Mouse (Mus musculus) CD4-positive helper T cell, adult 2 months (primary cell): ENCODE measurements around the gene Arhgap10.

ENCODE experiments used
- DNase-seq: peaks from one replicate; pipeline ENCODE4 v3.0.0-alpha.2; 2012; ENCODE audit warnings: low read depth, missing footprints, low spot score

The Arhgap10 gene

DNA sequence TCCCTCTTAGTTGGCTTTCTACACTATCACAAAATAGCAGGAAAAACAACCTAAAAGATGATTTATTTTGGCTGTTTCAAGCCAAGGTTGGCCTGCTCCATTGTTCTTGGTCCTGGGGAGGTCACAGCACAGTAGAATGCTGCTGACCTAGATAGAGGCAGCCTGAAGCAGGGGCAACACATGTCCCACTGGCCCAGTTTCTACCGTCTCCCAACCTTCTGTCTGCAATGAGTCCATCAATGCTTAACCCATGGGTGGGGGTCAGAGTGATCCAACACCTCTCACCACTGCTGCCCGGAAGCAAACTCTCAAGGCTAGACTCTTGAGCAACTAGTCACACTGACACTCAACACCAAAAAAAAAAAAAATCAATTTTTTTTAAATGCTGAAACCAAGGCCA is 31.0 kb downstream of the Arhgap10 start:
- DNase-seq, result no peak

DNA sequence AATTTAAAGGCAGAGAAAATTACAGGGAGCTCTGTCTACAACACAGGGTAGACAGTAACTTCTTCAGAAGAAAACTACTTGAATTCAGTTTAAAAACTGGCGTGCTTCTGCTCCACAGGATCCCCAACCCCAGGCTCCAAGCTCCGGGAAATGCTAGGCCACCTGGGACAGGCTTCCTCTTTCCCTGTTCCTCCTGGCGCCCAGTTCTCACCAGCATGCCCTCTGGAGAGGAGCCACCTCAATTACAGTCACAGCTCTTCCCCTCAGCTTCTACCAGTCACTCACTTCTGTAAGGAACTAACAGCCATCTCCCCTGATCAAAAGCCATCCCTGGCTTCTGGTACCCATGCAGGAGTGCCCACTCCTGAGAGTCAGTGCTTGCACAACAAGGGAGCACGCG is 32.9 kb downstream of the Arhgap10 start:
- DNase-seq, result no peak

DNA sequence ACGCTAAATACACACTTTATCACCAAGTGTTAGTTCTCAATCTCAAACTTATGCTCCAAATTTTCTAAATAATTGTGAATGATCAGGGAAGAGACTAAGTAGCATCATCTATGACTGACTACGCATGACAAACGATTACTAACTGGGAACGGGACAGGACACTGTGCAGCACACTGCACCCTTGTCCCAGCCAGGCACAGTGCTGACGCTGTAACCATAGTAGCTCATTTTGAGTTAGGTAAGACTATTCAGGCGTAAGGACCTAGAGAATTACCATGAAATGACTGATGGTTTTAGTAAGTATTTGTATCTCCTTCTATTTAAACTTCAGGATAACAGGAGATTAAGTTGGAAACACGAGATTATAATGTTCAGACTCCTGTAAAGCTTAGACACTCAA is 33.5 kb downstream of the Arhgap10 start:
- DNase-seq, result no peak

DNA sequence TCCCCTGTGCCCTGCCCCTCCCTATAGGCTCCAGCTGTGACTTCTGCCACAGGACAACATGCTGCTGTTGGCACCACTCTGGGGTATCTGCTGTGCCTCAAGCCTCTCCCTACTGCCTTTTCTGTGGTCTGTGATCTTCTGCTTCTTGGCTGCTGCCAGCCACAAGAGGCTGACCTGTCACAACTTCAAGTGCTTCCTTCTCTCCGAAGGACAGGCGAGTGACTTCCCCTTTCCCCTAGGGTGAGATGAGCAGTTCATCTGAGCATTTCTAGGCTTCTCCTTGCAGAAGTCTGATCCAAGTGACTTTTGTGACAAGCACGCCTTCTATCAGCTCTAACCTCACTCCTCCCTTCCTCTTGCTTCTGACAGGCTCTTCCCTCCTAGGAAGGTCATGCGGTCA is 34.1 kb downstream of the Arhgap10 start:
- DNase-seq, result no peak

DNA sequence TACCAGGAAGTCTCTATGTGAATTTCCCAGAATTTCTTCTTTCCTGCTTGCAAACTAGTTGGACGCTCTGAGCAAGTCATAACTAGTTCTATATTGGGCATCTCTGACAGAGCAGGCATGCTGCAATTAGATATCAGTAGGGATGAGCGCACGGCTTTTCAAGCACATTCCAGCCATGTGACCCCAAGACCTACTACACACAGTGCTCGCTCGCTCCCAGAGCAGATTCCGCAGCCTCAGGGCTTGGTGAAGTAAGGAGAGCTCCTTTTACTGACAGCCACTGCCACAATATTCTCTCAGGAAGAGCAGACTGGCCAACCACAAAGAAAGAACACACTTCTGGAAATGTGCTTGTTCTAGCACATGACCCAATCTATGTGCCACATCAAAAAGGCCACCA is 36.0 kb downstream of the Arhgap10 start:
- DNase-seq, result no peak

DNA sequence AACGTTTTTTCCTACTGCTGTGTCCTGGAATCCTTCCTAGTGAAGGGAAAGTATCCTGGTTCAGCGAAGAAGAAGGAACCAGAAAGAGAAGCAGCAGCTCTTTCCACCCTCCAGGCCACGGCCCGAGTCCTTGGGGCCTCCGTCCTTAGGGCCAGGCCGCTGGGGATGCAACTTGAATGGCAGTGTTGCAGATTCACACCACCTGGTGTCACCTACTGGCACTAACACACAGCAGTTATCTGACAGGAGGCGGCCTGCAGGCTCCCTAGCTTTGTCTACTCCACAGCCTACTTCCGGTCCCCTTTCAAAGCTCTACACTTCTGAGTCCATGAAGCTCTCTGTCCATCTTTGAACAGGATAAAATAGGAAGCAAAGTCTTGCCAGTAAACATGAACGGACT is 37.8 kb downstream of the Arhgap10 start:
- DNase-seq, result no peak

DNA sequence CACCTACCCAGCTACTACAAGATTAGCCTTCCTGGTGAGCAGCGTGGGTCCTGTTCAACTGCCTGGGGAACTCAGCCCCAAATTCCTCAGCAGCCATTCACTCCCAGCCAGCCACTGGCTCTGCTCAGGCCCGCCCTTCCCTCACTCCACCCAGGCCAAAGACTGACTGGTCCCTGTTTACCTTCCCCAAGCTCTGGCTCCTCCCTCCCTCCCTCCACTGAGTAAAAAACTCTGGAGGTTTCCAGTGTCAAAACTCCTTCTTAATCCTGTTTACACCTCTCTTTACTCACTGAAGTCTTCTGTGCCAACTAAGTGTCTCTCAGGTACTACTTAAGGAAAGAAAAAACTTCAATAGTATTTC is 38.9 kb downstream of the Arhgap10 start:
- DNase-seq, result no peak

DNA sequence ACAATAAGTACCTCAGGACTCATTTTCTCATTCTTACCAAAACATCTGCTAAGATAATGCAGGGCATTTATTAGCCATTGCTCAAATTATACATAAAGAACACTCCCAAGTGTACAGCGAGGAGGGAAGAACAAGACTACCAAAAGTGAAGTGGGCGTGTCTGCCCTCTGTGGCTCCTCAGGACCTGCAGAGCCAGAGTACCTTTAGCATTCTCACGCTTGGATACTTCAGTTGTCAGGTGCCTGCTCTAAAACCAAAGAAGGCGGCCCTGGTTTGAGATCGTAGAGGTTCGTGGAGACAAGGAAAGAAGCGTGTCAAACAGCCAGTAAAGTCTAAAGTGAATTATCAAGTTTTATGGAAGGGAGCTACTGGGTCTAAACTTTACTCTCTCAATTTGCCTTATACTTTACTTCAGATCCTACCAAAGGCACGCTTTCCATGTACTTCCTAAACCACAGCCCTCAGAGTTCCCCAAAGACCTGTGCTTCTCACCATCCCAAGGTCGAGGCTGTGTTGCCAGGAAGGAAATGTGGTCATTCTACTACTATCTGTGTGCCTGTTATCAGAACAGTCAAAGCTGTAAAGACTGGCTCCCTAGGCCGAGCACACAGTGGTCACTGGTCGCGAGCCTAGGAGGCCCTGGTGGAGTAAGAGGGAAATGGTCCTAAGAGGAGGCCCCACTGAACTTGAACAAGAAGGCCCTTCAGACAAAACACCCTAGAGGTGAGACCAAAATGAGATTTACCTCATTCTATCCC is 39.4 kb downstream of the Arhgap10 start:
- no peak for DNase-seq

DNA sequence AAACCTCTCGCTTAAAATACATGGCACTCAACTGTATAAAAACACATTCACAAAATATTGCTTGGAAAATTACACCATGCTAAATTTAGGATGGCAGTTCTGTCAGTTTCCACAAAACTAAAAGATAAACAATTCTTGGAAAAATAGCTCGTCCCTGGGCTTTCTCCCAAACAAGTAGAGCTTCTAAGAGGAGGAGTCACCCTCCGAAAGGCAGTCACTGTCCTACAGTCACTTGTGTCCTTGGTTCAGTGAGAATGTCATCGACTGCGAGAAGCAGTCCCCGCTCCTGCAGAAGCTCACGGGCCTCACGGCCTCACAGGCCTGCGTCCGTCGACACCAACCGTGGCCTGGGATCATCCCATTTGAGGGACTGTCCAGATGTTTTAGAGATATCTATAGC is 40.1 kb downstream of the Arhgap10 start:
- DNase-seq, result no peak

DNA sequence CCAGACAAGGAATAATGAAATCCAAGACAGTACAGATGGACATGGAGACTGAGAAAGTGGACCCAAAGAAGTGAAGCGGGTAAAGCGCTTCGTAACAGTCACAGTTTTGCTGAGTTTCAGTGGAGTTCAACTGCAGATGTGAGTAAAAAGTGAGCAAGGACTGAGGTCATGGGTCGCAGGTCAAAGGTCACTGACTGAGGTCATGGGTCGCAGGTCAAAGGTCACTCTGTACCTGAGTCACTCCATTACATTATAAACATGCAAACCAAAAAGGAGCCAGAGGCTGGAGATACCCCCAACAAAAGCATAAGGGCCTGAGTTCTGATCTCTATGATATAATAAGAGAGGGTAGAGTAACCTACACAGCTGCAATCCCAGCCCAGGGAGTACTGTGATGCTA is 43.1 kb downstream of the Arhgap10 start:
- DNase-seq, result no peak

DNA sequence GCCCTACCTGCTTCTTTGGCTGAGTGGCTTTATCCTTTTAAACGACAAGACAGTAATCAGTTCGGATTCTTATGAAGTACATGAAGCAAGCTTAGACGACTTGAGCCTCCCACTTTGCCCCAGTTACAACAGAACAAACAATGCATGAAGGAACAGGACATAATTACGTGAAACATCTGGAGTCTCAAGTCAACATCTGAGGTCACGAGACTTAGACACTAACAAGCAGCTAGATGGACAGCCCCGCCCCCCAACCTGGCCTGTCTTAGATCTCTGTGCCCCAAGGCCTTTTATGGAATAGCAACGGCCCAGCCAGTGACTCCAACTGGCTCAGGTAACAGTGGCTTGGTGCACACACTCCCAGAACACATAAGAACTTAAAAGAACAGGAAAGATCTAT is 44.0 kb downstream of the Arhgap10 start:
- DNase-seq, result no peak

DNA sequence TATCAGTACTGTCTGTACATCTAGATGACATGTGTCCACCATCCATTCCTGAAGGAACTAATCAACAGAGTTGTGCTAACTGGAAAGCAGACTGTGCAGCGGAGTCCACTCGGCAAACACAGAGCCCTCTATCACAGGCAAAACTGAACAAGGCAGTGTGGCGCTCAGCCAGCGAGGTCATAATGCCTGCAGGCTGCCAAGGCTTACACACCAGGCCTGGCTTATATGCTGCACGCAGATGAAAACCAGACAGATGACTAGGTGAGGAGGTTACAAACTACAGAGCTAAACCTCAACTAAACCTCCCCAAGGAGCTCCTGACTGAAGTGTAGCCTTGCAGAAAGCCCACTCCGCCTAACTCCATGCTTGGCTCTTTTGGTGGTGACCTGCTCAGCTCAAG is 44.4 kb downstream of the Arhgap10 start:
- no peak for DNase-seq

DNA sequence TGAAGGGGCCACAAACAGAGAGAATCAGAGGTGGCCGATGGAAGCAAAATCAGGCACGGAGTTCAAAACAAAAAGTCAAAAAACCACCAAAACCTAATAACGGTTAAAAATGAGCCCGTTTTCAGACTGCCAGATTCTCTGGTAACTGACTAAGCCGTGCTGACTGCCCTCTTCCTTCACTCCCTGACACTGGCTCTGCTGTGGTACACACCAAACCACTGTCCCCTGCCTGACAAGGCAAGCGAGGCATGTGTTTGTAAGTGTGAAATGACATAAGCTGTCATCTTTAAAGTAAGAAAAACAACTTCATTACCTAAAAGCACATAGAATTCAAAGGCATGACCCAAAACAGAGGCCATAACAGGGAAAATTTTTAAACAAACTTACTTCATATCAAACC is 56.4 kb downstream of the Arhgap10 start:
- DNase-seq, result no peak

DNA sequence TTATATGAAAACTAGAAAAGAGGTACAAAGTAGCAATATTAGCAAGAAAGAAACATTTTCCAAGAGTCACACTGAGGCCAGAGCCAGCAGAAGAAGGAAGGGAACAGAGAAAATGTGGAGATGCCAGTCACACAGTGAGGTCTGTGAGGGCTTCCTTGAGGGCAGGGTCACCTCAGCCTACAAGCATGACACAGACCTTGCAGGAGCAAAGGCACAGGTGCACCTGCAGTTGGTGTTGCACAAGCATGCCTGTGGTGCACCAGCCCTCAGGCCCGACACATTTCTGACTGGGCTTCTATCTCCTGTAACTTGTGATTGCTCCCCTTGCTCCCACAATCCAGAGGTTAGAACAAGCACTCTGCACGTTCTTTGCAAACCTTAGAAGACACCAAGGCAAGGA is 57.4 kb downstream of the Arhgap10 start:
- no peak for DNase-seq

DNA sequence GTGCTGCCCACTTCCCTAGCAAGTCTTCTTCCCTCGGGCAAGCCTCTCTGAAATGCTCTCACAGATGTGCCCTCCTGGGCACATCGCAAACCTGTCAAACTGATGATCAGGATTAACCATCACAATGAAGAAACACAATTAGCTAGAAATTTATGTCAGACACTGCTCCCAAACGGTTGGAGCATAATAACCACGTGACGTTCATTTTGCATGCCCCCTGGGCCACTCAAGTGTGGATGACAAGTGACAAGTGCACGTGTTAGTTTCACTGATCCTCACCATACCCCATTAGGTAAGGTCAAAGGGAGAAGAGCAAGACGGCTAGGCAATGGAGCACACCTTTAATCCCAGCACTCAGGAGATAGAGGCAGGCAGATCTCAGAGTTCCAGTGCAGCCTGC is 58.1 kb downstream of the Arhgap10 start:
- no peak for DNase-seq

DNA sequence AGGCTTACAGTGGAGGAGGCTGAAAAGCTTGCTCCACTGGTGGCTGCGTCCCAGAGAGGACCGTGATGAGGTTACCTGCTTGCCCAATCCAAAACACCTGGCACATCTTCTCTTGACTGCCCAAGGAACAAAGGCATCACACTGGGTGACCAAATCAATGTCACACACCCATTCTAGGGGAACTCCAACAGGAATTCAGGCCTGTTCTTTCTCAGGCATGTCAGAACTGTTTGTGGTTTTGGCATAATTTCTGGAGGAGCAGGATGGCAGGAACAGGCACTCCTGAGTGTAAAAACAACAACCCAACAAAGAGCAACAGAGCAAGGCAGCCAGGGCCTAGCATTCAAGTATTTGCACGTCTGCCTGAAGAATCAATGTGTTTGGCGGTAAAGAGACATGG is 59.2 kb downstream of the Arhgap10 start:
- no peak for DNase-seq

DNA sequence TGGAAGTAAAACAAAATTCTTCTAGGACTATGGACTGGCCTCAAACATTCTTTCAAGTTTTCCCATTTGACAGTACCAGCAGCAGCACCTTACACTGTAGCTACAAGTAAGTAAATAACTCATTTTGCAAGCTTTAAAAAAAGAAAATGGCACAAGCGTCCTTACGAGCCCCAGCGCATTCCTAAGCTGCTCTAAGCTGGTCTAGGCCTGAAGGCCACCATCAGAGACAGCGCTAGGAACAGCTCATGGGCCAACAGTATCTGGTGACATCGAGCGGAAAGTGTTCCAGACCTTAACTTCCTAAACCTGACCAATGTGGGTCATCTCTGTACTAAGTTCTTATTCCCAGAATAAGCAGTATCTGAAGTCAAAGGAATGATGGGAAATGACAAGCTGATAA is 61.5 kb downstream of the Arhgap10 start:
- no peak for DNase-seq

DNA sequence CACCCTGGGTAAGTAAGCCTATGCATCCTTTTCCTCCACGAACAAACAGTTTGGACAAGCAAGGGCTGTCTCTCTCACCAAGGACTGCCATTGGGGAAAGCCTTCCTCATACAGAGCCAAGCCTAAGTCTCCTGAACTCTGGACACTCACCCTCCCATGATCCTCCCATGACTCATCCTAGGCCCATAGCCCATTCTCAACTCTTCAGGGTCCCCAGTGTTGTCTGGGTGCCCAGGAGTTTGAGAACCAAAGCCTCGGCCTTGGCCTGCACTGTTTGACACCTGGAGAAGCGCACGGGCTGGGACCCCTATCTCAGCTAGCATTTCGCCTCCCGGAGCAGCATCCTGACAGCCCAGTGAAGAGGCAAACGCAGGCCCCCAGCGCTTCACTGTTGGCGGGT is 63.9 kb downstream of the Arhgap10 start:
- DNase-seq, result no peak

DNA sequence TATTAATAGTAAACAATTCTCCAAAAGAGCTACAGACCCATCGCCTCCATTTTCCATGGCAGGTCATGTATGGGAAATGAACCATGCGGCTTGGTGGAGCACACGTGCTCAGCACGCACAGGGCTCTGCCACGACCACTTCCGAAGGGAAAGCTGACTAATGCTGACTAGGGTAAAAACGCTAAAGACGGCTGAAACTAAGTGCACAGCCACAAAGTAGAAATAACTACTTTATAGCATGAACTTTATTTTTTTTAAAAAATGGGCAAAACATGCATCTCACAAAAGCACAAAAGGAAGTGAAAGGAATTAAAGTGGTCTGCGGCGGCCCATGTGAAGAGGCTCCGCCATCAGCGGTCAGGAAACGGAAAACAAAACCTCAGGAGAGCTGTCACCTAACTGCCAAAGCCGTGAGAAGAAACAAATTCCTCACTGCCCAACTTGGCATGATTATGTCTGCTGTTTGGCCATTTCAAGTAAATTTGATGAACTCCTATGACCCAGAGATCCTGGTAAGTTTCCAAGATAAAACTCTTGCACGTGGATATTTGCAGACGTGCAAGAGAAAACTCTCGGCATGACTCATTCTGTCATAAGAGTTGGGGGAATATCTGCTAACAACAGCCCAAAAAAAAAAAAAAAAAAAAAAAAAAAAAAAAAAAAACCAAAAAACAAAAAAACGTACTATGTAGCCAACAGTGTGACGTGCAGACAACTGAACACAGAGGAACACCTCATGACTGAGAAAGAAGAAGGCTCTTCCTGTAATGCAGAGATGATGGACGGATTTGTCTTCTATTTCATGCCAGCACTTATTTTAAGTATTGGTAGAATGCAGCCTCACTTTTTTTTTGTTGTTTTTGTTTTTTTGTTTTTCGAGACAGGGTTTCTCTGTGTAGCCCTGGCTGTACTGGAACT is 66.0 kb downstream of the Arhgap10 start:
- DNase-seq, result peak; percentile 87

DNA sequence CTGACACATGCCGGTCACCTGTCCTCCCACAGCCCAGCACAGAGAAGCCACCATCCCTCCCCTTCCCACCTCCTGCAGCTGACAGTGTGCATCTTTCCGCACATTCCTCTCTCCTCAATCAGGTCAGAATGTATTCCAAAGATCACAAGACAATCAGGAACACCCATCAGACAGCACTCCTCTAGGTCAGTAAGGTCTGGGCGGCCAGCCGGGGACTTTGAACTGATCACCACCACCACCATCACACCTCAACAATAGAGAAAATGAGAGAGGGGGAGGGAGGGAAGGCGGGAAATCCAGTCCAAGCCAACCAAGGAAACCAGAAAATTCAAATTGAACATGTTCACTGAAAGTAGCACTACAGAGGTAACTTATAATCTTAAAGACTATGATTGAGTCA is 66.7 kb downstream of the Arhgap10 start:
- no peak for DNase-seq

DNA sequence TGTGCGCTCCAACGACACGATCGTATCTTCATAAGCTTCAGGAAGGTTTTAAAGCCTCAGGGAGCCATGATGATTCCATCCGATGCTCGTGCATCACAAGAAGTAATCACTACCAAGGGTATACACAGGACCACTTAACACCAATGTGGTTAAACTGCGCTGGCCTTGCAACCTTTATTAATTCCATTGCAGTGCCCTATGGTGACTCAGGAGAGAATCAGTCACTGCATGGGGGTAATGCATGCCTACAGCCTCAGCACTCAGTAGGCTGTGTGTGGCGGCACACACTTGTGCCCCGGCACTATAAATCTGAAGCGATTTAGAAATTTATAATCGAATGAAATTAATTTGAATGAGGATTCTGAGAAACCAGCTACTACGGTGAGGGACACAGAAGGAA is 71.5 kb downstream of the Arhgap10 start:
- DNase-seq, result no peak

DNA sequence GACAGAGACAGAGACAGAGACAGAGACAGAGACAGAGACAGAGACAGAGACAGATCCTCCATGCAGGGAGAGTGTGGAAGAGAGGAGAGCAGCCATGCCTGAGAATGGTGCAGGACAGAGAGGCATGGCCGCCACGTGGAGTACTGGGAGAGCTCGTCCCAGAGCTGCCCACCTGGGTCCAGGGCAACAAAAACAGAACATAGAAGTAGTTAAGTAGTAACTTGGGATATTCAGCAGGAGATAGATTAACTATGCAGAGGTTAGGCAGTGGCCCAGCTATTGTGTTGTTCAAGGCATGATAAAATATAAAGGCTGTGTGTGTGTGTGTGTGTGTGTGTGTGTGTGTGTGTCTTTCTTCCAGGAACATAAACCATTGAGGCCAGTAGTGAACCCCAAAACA is 72.1 kb downstream of the Arhgap10 start:
- DNase-seq, result no peak

DNA sequence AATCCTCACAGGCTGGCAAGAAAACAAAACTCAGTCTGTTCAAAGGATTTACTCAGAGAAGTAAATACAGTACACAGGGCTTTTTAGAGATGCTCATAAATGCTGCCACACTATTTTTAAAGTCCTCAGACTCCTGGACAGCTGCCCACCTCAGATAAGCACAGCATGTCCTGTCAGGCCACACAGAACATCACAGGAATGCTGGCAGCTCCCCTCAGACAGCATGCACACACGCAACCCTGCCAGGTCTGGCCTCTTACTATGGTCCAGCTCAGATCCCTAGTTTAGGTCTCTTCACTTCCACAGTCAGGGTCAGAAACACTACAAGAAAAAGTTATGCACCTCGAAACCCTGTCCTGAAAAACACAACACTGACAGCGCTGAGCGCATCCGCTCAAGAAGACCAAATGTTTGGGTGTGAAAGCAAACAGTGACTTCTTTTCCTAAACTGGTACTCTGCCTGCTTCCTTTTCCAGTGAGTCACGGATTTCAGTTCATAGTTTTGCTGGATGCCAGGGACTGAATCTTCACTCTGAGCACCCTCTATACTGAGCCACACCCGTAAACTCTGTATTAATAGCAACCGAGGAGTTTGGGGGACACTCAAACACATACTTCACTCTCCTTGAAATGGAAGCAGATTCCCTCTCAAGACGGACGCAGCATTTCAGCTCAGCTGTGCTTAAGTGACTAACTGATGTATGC is 73.4 kb downstream of the Arhgap10 start:
- no peak for DNase-seq
